Mouse (Mus musculus) heart, adult 2 months (tissue): ENCODE data around the gene Gabbr2.

ENCODE experiments used
- CTCF ChIP-seq: fragments of 200-600 bp; IDR thresholded peaks from 2 replicates; pipeline ENCODE4 v1.8.1; 2022; ENCODE audit warnings: antibody characterized with exemption, mild to moderate bottlenecking, moderate library complexity
- POLR2A ChIP-seq: fragments of 200-500 bp; IDR thresholded peaks from 2 replicates; pipeline ENCODE4 v1.6.1; 2011; ENCODE audit warnings: mild to moderate bottlenecking, low read depth, low read length, control low read depth; ENCODE audit not compliant: insufficient read depth

GRCm38 (mm10) chr4:46866070-46866469, 125.6 kb downstream of the Gabbr2 start:
- TF ChIP-seq CTCF (no peak), POLR2A (no peak)
